Mouse (Mus musculus) liver, adult 2 months (tissue): ENCODE data around the gene Aatk. TPM values are rescaled to one million over a fixed set of nuclear protein-coding genes. Genes with fewer than 3 reads are reported as not detected.
A peak's percentile ranks its signal among the peaks of the same experiment; 100 is the strongest.

Experiments
- DNase-seq: peaks from one replicate; pipeline ENCODE4 v3.0.0-alpha.2; 2011; ENCODE audit warnings: low read depth, low spot score; ENCODE audit errors: extremely low read depth
- H3K27ac ChIP-seq: fragments of 200-500 bp; replicated peaks from 2 replicates; pipeline ENCODE4 v1.5.1; 2012; ENCODE audit warnings: low read depth, mild to moderate bottlenecking, control low read depth, inconsistent platforms, low read length; ENCODE audit not compliant: insufficient read depth
- H3K27me3 ChIP-seq: fragments of 200-500 bp; 2 replicates; pipeline ENCODE4 v1.6.1; 2012; ENCODE audit warnings: mild to moderate bottlenecking, moderate library complexity, low read length, inconsistent platforms; ENCODE audit not compliant: control insufficient read depth, insufficient read depth
- H3K36me3 ChIP-seq: fragments of 200-500 bp; 2 replicates; pipeline ENCODE4 v1.6.1; 2012; ENCODE audit warnings: low read length, inconsistent platforms; ENCODE audit not compliant: control insufficient read depth, insufficient read depth
- H3K4me1 ChIP-seq: fragments of 200-500 bp; 2 replicates; pipeline ENCODE4 v1.6.1; 2011; ENCODE audit warnings: low read length; ENCODE audit not compliant: control insufficient read depth, insufficient read depth
- H3K4me3 ChIP-seq: fragments of 200-500 bp; 2 replicates; pipeline ENCODE4 v1.5.1; 2011; ENCODE audit warnings: low read depth, mild to moderate bottlenecking, control low read depth, low read length, moderate library complexity; ENCODE audit not compliant: insufficient read depth
- H3K79me2 ChIP-seq: fragments of 200-500 bp; 2 replicates; pipeline ENCODE4 v1.6.1; 2012; ENCODE audit warnings: inconsistent platforms, mild to moderate bottlenecking, low read length, moderate library complexity; ENCODE audit not compliant: control insufficient read depth, insufficient read depth
- H3K9ac ChIP-seq: fragments of 200-500 bp; 2 replicates; pipeline ENCODE4 v1.6.1; 2012; ENCODE audit warnings: low read depth, mild to moderate bottlenecking, control low read depth, inconsistent platforms, low read length
- CTCF ChIP-seq: fragments of 200-500 bp; IDR thresholded peaks from 2 replicates; pipeline ENCODE4 v1.5.1; 2011; ENCODE audit warnings: low read depth, low read length, control low read depth
- POLR2A ChIP-seq: fragments of 200-500 bp; IDR thresholded peaks from 2 replicates; pipeline ENCODE4 v1.6.1; 2011; ENCODE audit warnings: low read length, control low read depth; ENCODE audit not compliant: insufficient read depth; ENCODE audit errors: extremely low read depth
- WGBS: fragments of 180-500 bp; shearing (Covaris S2); methylation state at CpG from one replicate; pipeline ENCODE4 v1.1.7; 2018; 5-methylcytosine and 5-hydroxymethylcytosine counted together
- polyA plus RNA-seq: library from polyadenylated mRNA; depleted of rRNA; stranded (reverse); fragments of >200 nt; gene quantifications from 2 replicates; pipeline ENCODE4 v1.2.3, GENCODE M21; 2012; rRNA removed
- total RNA-seq: library from RNA; depleted of rRNA; stranded (reverse); fragments of >200 nt; gene quantifications from 2 replicates; pipeline ENCODE4 v1.2.3, GENCODE M21; 2014; rRNA removed

Gene Aatk
- 1.0 and 1.2 TPM in 2 replicates for total RNA-seq
- polyA plus RNA-seq, result 2.0 and 2.6 TPM in 2 replicates

- TF ChIP-seq CTCF (no peak), POLR2A (no peak)
- DNase-seq, result no peak
- Histone ChIP-seq H3K4me3 (peak within 1 kb of the TSS; percentile 40; the same call in 1 of the 2 replicates), H3K27me3 (peaks cover 5% of the 10 kb centered on the region; the same call in 1 of the 2 replicates), H3K27ac (no peak within 1 kb of the TSS), H3K79me2 (no peaks in the 10 kb centered on the region), H3K9ac (peak within 1 kb of the TSS; percentile 16), H3K36me3 (no peaks in the 10 kb centered on the region), H3K4me1 (peaks cover 3% of the 10 kb centered on the region; the same call in 1 of the 2 replicates)
- WGBS, result 5% methylated on average over 63 of the region's 63 CpGs
Observed at GRCm38 (mm10) chr11:120046553-120047191, at the start of gene Aatk. TSS of gene Aatk (minus strand) at chr11:120047167.

- no peak overlapping the region for H3K4me3 ChIP-seq
- H3K79me2 ChIP-seq, result peaks cover 3% of the 10 kb centered on the region; the same call in 1 of the 2 replicates
- peaks cover 6% of the 10 kb centered on the region for H3K4me1 ChIP-seq
- H3K9ac ChIP-seq, result no peak overlapping the region
- WGBS, result 89% methylated on average over 23 of the region's 23 CpGs
- H3K36me3 ChIP-seq, result no peaks in the 10 kb centered on the region
- no peaks in the 10 kb centered on the region for H3K27me3 ChIP-seq
- DNase-seq, result no peak
- H3K27ac ChIP-seq, result no peak overlapping the region
- TF ChIP-seq CTCF, result no peak
- TF ChIP-seq POLR2A, result no peak
Observed at GRCm38 (mm10) chr11:120092817-120093591, 46.0 kb upstream of the Aatk start.

- no peak for DNase-seq
- no peak for TF ChIP-seq POLR2A
- TF ChIP-seq CTCF, result no peak
- no peaks in the 10 kb centered on the region for H3K36me3 ChIP-seq
- 90% methylated on average over 4 of the region's 4 CpGs for WGBS
- no peak overlapping the region for H3K27ac ChIP-seq
- H3K4me1 ChIP-seq, result peaks cover 6% of the 10 kb centered on the region
- H3K9ac ChIP-seq, result no peak overlapping the region
- no peaks in the 10 kb centered on the region for H3K27me3 ChIP-seq
- H3K79me2 ChIP-seq, result no peaks in the 10 kb centered on the region
- H3K4me3 ChIP-seq, result no peak overlapping the region
Observed at GRCm38 (mm10) chr11:120090661-120091060, 43.7 kb upstream of the Aatk start.

GRCm38 (mm10) chr11:120086702-120087152, 39.8 kb upstream of the Aatk start, which contains the start of gene Cep131:
TSS of gene Cep131 (minus strand) at chr11:120086827.
- no peaks in the 10 kb centered on the region for H3K79me2 ChIP-seq
- no peaks in the 10 kb centered on the region for H3K36me3 ChIP-seq
- no peaks in the 10 kb centered on the region for H3K27me3 ChIP-seq
- peak within 1 kb of the TSS; percentile 87 for H3K4me3 ChIP-seq
- 0 out of 2 replicates have a peak, but pooled peaks have one; percentile 33 for TF ChIP-seq POLR2A
- TF ChIP-seq CTCF, result no peak
- WGBS, result under 1% methylated on average over 42 of the region's 42 CpGs
- H3K9ac ChIP-seq, result peak within 1 kb of the TSS; percentile 93
- H3K4me1 ChIP-seq, result peaks cover 6% of the 10 kb centered on the region
- no peak within 1 kb of the TSS for H3K27ac ChIP-seq
- peak; percentile 86 for DNase-seq

GRCm38 (mm10) chr11:120085891-120086627, 39.1 kb upstream of the Aatk start:
- Histone ChIP-seq H3K36me3 (no peaks in the 10 kb centered on the region), H3K27ac (no peak overlapping the region), H3K79me2 (no peaks in the 10 kb centered on the region), H3K27me3 (no peaks in the 10 kb centered on the region), H3K4me3 (peak overlapping the region; percentile 87), H3K4me1 (peaks cover 6% of the 10 kb centered on the region), H3K9ac (peak overlapping the region; percentile 93)
- TF ChIP-seq CTCF (no peak), POLR2A (no peak)
- DNase-seq, result peak; percentile 18
- 1% methylated on average over 25 of the region's 25 CpGs for WGBS
